Mouse (Mus musculus): ENCODE measurements around the gene T. TPM values are rescaled to one million over a fixed set of nuclear protein-coding genes. Genes with fewer than 3 reads are reported as not detected.
"Not testable (repeated sequence)": the region's sequence is repeated elsewhere in the genome, so short reads cannot be mapped to it uniquely, and the experiment has no call there.

The T gene
- not detected for total RNA-seq (2021)
- long read RNA-seq, experiment 1, result 0 reads
- long read RNA-seq, experiment 2, result 0 reads

GRCm38 (mm10) chr17:8433978-8434960 is at the start of gene T:
TSS of gene T (plus strand) at chr17:8434423.
- no peak for DNase-seq

GRCm38 (mm10) chr17:8385441-8385840 is 48.8 kb upstream of the T start:
- no peak for DNase-seq

GRCm38 (mm10) chr17:8388463-8388862 is 45.8 kb upstream of the T start:
- DNase-seq, result peak in 1 of 2 experiments; percentile 35

GRCm38 (mm10) chr17:8388990-8389789 is 45.0 kb upstream of the T start:
- DNase-seq, result no peak

GRCm38 (mm10) chr17:8389790-8390095 is 44.5 kb upstream of the T start:
- no peak for DNase-seq

GRCm38 (mm10) chr17:8390487-8390886 is 43.7 kb upstream of the T start:
- no peak for DNase-seq

- no peak for DNase-seq
Measured at GRCm38 (mm10) chr17:8396371-8396770, 37.9 kb upstream of the T start.

GRCm38 (mm10) chr17:8397946-8398345 is 36.3 kb upstream of the T start:
- no peak for DNase-seq

- not testable (repeated sequence) for DNase-seq
Measured at GRCm38 (mm10) chr17:8403932-8404331, 30.3 kb upstream of the T start.

- DNase-seq, result no peak
Measured at GRCm38 (mm10) chr17:8406285-8406684, 27.9 kb upstream of the T start.

GRCm38 (mm10) chr17:8408002-8408401 is 26.2 kb upstream of the T start:
- not testable (repeated sequence) for DNase-seq

GRCm38 (mm10) chr17:8408589-8409295 is 25.5 kb upstream of the T start:
- no peak for DNase-seq

GRCm38 (mm10) chr17:8410330-8410729 is 23.9 kb upstream of the T start:
- no peak for DNase-seq

GRCm38 (mm10) chr17:8413656-8414055 is 20.6 kb upstream of the T start:
- no peak for DNase-seq

GRCm38 (mm10) chr17:8415533-8415932 is 18.7 kb upstream of the T start:
- DNase-seq, result no peak

GRCm38 (mm10) chr17:8416865-8417264 is 17.4 kb upstream of the T start:
- DNase-seq, result peak; percentile 55 to 61

- no peak for DNase-seq
Measured at GRCm38 (mm10) chr17:8420739-8421138, 13.5 kb upstream of the T start.

GRCm38 (mm10) chr17:8421517-8421916 is 12.7 kb upstream of the T start:
- no peak for DNase-seq

GRCm38 (mm10) chr17:8423283-8423682 is 10.9 kb upstream of the T start:
- peak in 1 of 2 experiments; percentile 14 for DNase-seq

- DNase-seq, result no peak
Measured at GRCm38 (mm10) chr17:8429436-8429835, 4.8 kb upstream of the T start.

- DNase-seq, result no peak
Measured at GRCm38 (mm10) chr17:8429896-8430295, 4.3 kb upstream of the T start.

- DNase-seq, result no peak
Measured at GRCm38 (mm10) chr17:8432179-8432800, 1.9 kb upstream of the T start.
